Mouse (Mus musculus) lung, postnatal 0 days (tissue): ENCODE measurements around the gene Ywhag.

Experiments
- CTCF ChIP-seq: IDR thresholded peaks from 2 replicates; pipeline ENCODE4 v1.5.1; 2016; ENCODE audit warnings: antibody characterized with exemption, mild to moderate bottlenecking
- EP300 ChIP-seq: IDR thresholded peaks from 2 replicates; pipeline ENCODE4 v1.6.1; 2016; ENCODE audit warnings: antibody characterized with exemption, mild to moderate bottlenecking, control low read depth

GRCm38 (mm10) chr5:135963280-135963627 lies 28.8 kb upstream of the Ywhag start:
- TF ChIP-seq CTCF (no peak), EP300 (no peak)
